Mouse (Mus musculus) liver, adult 2 months (tissue): ENCODE data around the gene Tmc8. TPM values are rescaled to one million over a fixed set of nuclear protein-coding genes. Genes with fewer than 3 reads are reported as not detected.
"Not testable (repeated sequence)": the region's sequence is repeated elsewhere in the genome, so short reads cannot be mapped to it uniquely, and the experiment has no call there.

ENCODE experiments used
- DNase-seq: peaks from one replicate; pipeline ENCODE4 v3.0.0-alpha.2; 2011; ENCODE audit warnings: low read depth, low spot score; ENCODE audit errors: extremely low read depth
- H3K27ac ChIP-seq: fragments of 200-500 bp; replicated peaks from 2 replicates; pipeline ENCODE4 v1.5.1; 2012; ENCODE audit warnings: low read depth, mild to moderate bottlenecking, control low read depth, inconsistent platforms, low read length; ENCODE audit not compliant: insufficient read depth
- H3K27me3 ChIP-seq: fragments of 200-500 bp; 2 replicates; pipeline ENCODE4 v1.6.1; 2012; ENCODE audit warnings: mild to moderate bottlenecking, moderate library complexity, low read length, inconsistent platforms; ENCODE audit not compliant: control insufficient read depth, insufficient read depth
- H3K36me3 ChIP-seq: fragments of 200-500 bp; 2 replicates; pipeline ENCODE4 v1.6.1; 2012; ENCODE audit warnings: low read length, inconsistent platforms; ENCODE audit not compliant: control insufficient read depth, insufficient read depth
- H3K4me1 ChIP-seq: fragments of 200-500 bp; 2 replicates; pipeline ENCODE4 v1.6.1; 2011; ENCODE audit warnings: low read length; ENCODE audit not compliant: control insufficient read depth, insufficient read depth
- H3K4me3 ChIP-seq: fragments of 200-500 bp; 2 replicates; pipeline ENCODE4 v1.5.1; 2011; ENCODE audit warnings: low read depth, mild to moderate bottlenecking, control low read depth, low read length, moderate library complexity; ENCODE audit not compliant: insufficient read depth
- H3K79me2 ChIP-seq: fragments of 200-500 bp; 2 replicates; pipeline ENCODE4 v1.6.1; 2012; ENCODE audit warnings: inconsistent platforms, mild to moderate bottlenecking, low read length, moderate library complexity; ENCODE audit not compliant: control insufficient read depth, insufficient read depth
- H3K9ac ChIP-seq: fragments of 200-500 bp; 2 replicates; pipeline ENCODE4 v1.6.1; 2012; ENCODE audit warnings: low read depth, mild to moderate bottlenecking, control low read depth, inconsistent platforms, low read length
- CTCF ChIP-seq: fragments of 200-500 bp; IDR thresholded peaks from 2 replicates; pipeline ENCODE4 v1.5.1; 2011; ENCODE audit warnings: low read depth, low read length, control low read depth
- POLR2A ChIP-seq: fragments of 200-500 bp; IDR thresholded peaks from 2 replicates; pipeline ENCODE4 v1.6.1; 2011; ENCODE audit warnings: low read length, control low read depth; ENCODE audit not compliant: insufficient read depth; ENCODE audit errors: extremely low read depth
- WGBS: fragments of 180-500 bp; shearing (Covaris S2); methylation state at CpG from one replicate; pipeline ENCODE4 v1.1.7; 2018; 5-methylcytosine and 5-hydroxymethylcytosine counted together
- polyA plus RNA-seq: library from polyadenylated mRNA; depleted of rRNA; stranded (reverse); fragments of >200 nt; gene quantifications from 2 replicates; pipeline ENCODE4 v1.2.3, GENCODE M21; 2012
- total RNA-seq: library from RNA; depleted of rRNA; stranded (reverse); fragments of >200 nt; gene quantifications from 2 replicates; pipeline ENCODE4 v1.2.3, GENCODE M21; 2014

Gene Tmc8
- total and polyA plus RNA-seq, 2 experiments, result 0.55 to 3.1 TPM

DNA sequence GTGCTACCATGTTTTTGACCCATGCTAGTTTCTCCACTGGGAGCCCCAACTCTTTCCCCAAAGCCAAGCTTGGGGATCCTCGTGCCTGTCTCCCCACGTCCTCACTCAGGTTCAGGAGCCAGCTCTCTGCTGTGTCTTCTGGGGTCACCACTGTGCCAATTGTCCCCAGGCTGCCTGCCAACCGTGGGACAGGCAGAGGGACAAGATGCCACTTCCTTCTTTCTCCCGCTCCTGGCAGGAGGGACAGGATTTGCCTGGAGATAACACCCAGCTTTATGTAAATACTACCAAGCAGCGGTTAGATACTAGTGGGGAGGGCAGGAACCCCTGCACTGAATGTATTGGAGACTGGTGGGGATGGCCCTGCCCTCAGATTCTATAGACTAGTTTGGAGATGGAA is 32.0 kb downstream of the Tmc8 start:
- Histone ChIP-seq H3K4me3 (no peak overlapping the region), H3K9ac (no peak overlapping the region), H3K27ac (no peak overlapping the region), H3K36me3 (peaks cover 4% of the 10 kb centered on the region; the same call in 1 of the 2 replicates), H3K27me3 (no peaks in the 10 kb centered on the region), H3K4me1 (peaks cover 11% of the 10 kb centered on the region; the same call in 1 of the 2 replicates), H3K79me2 (peaks cover 27% of the 10 kb centered on the region)
- DNase-seq, result no peak
- 11% methylated on average over 5 of the region's 5 CpGs for WGBS
- TF ChIP-seq POLR2A (no peak), CTCF (no peak)

DNA sequence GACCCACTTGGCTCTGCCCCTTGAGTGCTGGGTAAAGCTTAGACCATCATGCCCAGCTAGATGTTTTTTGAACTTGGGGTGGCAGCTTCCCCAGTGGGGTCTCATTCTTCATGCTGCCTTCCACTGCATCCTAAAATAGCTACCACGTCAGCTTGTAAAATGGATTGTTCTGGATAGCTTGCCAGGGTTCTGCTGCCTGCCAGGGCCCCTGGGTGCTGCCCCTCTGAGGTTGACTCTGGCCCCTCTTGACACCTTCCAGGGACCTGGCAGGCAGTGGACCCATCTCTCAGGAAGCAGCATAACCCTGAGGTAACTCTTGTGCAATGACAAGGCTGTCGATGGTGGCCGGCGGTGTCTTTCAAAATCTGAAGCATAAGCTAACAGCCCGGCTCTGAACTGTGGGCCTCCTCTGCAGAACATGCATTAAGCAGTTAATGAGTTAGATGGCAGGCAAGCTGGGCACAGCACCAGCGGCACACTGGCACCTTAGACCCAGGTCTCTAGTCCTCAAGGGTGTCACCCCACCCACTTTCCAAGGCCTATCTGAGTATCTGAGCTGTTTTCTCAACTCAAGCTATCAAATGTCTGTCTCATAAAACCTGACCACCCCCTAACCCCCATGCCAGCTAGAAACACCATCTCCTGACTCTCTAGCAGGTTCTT is 33.0 kb downstream of the Tmc8 start:
- TF ChIP-seq POLR2A (no peak), CTCF (no peak)
- Histone ChIP-seq H3K27me3 (no peaks in the 10 kb centered on the region), H3K27ac (no peak overlapping the region), H3K4me3 (no peak overlapping the region), H3K36me3 (peaks cover 4% of the 10 kb centered on the region; the same call in 1 of the 2 replicates), H3K4me1 (peaks cover 14% of the 10 kb centered on the region), H3K79me2 (peaks cover 27% of the 10 kb centered on the region), H3K9ac (no peak overlapping the region)
- no peak for DNase-seq
- WGBS, result 30% methylated on average over 6 of the region's 6 CpGs

DNA sequence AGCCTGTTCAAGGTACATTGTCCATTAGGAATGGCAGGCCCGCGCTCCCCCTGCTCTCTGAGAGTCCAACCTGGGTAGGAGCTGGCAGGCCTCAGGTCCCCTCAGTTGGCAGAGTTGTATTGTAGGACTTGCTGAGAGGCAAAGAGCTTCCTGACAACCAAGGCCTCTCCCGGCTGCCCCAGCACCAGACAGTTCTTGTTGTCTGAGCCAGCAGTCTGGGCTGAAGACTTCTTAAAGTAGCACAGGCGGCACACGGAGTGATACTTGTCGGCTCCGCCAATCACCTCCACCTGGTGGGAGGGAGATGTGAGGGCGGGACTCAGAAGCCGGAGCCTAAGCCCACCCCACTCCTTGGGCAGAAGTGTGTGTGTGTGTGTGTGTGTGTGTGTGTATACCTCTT is 34.0 kb downstream of the Tmc8 start:
- DNase-seq, H3K9ac ChIP-seq, H3K4me3 ChIP-seq, H3K36me3 ChIP-seq, H3K27ac ChIP-seq, H3K27me3 ChIP-seq: not testable (repeated sequence)
- Histone ChIP-seq H3K79me2 (peaks cover 24% of the 10 kb centered on the region), H3K4me1 (peaks cover 12% of the 10 kb centered on the region)
- 92% methylated on average over 9 of the region's 9 CpGs for WGBS

DNA sequence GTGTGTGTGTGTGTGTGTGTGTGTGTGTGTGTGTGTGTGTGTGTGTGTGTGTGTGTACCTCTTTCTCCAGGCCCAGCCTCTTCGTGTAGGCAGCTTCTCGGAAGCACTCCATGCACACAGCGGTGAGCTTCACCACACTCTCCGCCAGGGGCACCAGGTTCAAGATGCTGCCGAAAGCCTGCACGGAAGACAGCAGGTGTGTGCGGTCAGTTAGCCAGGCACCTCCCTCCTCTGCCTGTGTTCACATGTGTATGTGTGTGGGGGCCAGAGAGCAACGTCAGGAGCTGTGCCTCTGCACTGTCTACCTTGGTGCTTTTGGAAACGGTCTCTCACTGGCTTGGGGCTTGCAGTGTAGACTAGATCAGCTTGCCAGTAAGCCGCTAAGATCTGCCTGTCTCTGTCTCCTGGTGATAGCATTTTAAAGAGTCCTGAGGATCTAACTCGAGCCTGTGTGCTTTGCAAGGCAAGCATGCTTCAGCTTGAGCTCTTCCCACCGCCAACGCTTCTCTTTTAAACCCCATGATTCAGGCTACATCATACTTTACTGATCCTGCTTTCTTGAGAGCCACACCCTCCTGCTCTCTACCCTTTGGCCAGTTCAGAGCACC is 34.6 kb downstream of the Tmc8 start:
- TF ChIP-seq CTCF (no peak), POLR2A (no peak)
- Histone ChIP-seq H3K79me2 (peaks cover 19% of the 10 kb centered on the region), H3K36me3 (peaks cover 4% of the 10 kb centered on the region; the same call in 1 of the 2 replicates), H3K27me3 (no peaks in the 10 kb centered on the region), H3K4me1 (peaks cover 9% of the 10 kb centered on the region), H3K9ac (no peak overlapping the region), H3K27ac (no peak overlapping the region), H3K4me3 (no peak overlapping the region)
- 86% methylated on average over 13 of the region's 13 CpGs for WGBS
- no peak for DNase-seq

DNA sequence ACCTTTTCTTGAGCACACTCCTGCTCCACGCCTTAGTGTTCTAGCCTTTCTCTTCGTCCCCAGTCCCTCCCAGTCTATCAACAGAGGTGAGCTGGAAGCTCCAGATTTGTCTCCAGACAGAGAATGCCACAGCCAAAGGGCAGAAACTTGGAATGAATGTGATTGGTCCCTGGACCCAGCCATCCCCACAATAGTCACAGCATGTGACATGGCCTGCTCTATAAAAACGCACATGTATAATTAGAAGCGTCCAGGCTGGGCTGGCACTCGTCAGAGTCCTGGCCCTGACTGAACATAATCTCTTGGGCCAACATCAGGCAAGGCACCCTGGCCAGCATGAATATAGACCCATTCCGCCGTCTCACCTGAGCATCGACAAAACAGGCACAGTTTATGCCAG is 37.2 kb downstream of the Tmc8 start:
- H3K27me3 ChIP-seq, result no peaks in the 10 kb centered on the region
- H3K4me1 ChIP-seq, result peaks cover 18% of the 10 kb centered on the region
- DNase-seq, result peak; percentile 91
- TF ChIP-seq CTCF (no peak), POLR2A (no peak)
- peaks cover 4% of the 10 kb centered on the region; the same call in 1 of the 2 replicates for H3K36me3 ChIP-seq
- H3K79me2 ChIP-seq, result 0 out of 2 replicates have a peak, but pooled peaks cover 4% of the 10 kb centered on the region
- WGBS, result 20% methylated on average over 8 of the region's 8 CpGs
- no peak overlapping the region for H3K4me3 ChIP-seq
- 0 out of 2 replicates have a peak overlapping the region, but pooled peaks have one; percentile 9 for H3K27ac ChIP-seq
- H3K9ac ChIP-seq, result no peak overlapping the region

DNA sequence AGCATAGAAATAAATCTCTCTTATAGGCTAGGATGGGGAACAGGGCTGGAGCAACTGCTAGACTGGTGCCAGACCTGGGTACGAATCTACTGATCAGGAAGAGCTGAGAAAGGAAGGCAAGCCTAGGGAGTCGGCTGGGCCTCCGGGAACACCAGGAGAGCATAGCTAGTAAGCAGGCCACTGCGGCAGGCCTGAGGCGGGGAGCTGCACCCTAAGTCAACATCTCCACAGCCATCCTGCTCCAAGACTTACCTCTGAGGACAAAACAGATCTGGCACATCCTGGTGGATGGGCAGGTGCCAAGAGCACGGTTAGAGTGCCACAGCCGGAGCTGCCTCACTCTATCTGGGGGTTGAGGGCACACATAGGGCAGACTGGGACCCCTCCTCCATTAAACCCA is 38.3 kb downstream of the Tmc8 start:
- peaks cover 4% of the 10 kb centered on the region; the same call in 1 of the 2 replicates for H3K36me3 ChIP-seq
- H3K79me2 ChIP-seq, result 0 out of 2 replicates have a peak, but pooled peaks cover 4% of the 10 kb centered on the region
- 59% methylated on average over 7 of the region's 7 CpGs for WGBS
- DNase-seq, result no peak
- peaks cover 25% of the 10 kb centered on the region for H3K4me1 ChIP-seq
- TF ChIP-seq CTCF, result no peak
- TF ChIP-seq POLR2A, result no peak
- H3K9ac ChIP-seq, result no peak overlapping the region
- no peak overlapping the region for H3K4me3 ChIP-seq
- H3K27me3 ChIP-seq, result no peaks in the 10 kb centered on the region
- no peak overlapping the region for H3K27ac ChIP-seq
